Mouse (Mus musculus) liver, embryonic 13.5 days (tissue): ENCODE measurements at regions not wholly inside any gene's neighbourhood (a gene's known extent, or its start where the extent isn't known, plus 50 kb on each side); places are given as distances from the start of the nearest gene placed in this dataset.

Experiments
- ATAC-seq: fragments of 200-750 bp; cut with Nextera tagmentation; 2 replicates; pipeline ENCODE4 v1.8.0; 2017; ENCODE audit warnings: low read depth, mild to moderate bottlenecking, moderate number of reproducible peaks, moderate library complexity
- DNase-seq: peaks from one replicate; pipeline ENCODE4 v3.0.0; 2022
- H3K27ac ChIP-seq: fragments of 300-500 bp; sonication (generic); 2 replicates; pipeline ENCODE4 v1.5.1; 2015; ENCODE audit warnings: moderate library complexity, mild to moderate bottlenecking, inconsistent platforms
- H3K27me3 ChIP-seq: fragments of 300-500 bp; sonication (generic); 2 replicates; pipeline ENCODE4 v1.6.1; 2015; ENCODE audit warnings: mild to moderate bottlenecking, inconsistent platforms
- H3K36me3 ChIP-seq: fragments of 300-500 bp; sonication (generic); 2 replicates; pipeline ENCODE4 v1.6.1; 2015; ENCODE audit warnings: mild to moderate bottlenecking, inconsistent platforms
- H3K4me1 ChIP-seq: fragments of 300-500 bp; sonication (generic); replicated peaks from 2 replicates; pipeline ENCODE4 v1.6.1; 2015; ENCODE audit warnings: inconsistent platforms
- H3K4me2 ChIP-seq: fragments of 300-500 bp; sonication (generic); 2 replicates; pipeline ENCODE4 v1.6.1; 2015; ENCODE audit warnings: inconsistent platforms, mild to moderate bottlenecking, moderate library complexity
- H3K4me3 ChIP-seq: fragments of 300-500 bp; sonication (generic); replicated peaks from 2 replicates; pipeline ENCODE4 v1.5.1; 2015; ENCODE audit warnings: mild to moderate bottlenecking, inconsistent platforms
- H3K9ac ChIP-seq: fragments of 300-500 bp; sonication (generic); 2 replicates; pipeline ENCODE4 v1.6.1; 2015; ENCODE audit warnings: mild to moderate bottlenecking, inconsistent platforms
- H3K9me3 ChIP-seq: fragments of 300-500 bp; sonication (generic); replicated peaks from 2 replicates; pipeline ENCODE4 v1.6.1; 2016; ENCODE audit warnings: inconsistent platforms
- WGBS: fragments of 180-500 bp; shearing (Covaris S2); methylation state at CpG from one replicate; pipeline ENCODE4 v1.1.7; 2015; ENCODE audit not compliant: insufficient replicate concordance; 5-methylcytosine and 5-hydroxymethylcytosine counted together

- WGBS = 76% methylated on average over 6 of the region's 6 CpGs
- no peak overlapping the region for H3K27ac ChIP-seq
- ATAC-seq (no peak), DNase-seq (no peak)
- no peaks in the 10 kb centered on the region for H3K4me1 ChIP-seq
- no peak overlapping the region for H3K9ac ChIP-seq
- H3K4me2 ChIP-seq = no peak overlapping the region
- no peaks in the 10 kb centered on the region for H3K9me3 ChIP-seq
- no peak overlapping the region for H3K4me3 ChIP-seq
- no peaks in the 10 kb centered on the region for H3K36me3 ChIP-seq
- H3K27me3 ChIP-seq = no peaks in the 10 kb centered on the region
Measured at GRCm38 (mm10) chr10:17292331-17292730, 430.7 kb upstream of the Cited2 start.

- WGBS = 42% methylated on average over 3 of the region's 3 CpGs
- ATAC-seq (no peak), DNase-seq (no peak)
- no peak overlapping the region for H3K4me2 ChIP-seq
- H3K4me1 ChIP-seq = no peaks in the 10 kb centered on the region
- H3K27ac ChIP-seq = no peak overlapping the region
- no peak overlapping the region for H3K4me3 ChIP-seq
- no peak overlapping the region for H3K9ac ChIP-seq
- no peaks in the 10 kb centered on the region for H3K27me3 ChIP-seq
- H3K36me3 ChIP-seq = no peaks in the 10 kb centered on the region
- H3K9me3 ChIP-seq = no peaks in the 10 kb centered on the region
Measured at GRCm38 (mm10) chr10:17294440-17294839, 428.6 kb upstream of the Cited2 start.

DNA sequence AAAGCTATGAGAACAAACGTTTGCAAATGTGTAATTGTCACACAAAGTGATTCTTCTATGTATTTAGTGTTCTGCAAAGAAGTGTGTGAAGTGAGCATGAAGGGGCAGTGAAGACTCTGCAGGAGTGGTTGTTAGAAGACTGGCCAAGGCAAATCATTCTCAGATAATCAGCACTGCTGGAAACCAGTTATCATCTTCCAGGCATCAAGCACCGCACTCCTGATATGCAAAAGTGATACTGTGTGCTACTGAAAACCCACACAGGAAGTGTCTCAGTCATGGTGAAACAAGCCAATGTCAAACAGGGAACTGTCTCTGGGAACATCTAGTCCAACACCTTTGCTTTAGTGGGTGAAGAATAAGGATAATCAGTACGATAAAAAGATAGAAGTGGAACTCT lies 427.9 kb upstream of the Cited2 start:
- WGBS = 38% methylated on average over 3 of the region's 3 CpGs
- H3K9me3 ChIP-seq = no peaks in the 10 kb centered on the region
- H3K4me3 ChIP-seq = no peak overlapping the region
- H3K4me1 ChIP-seq = no peaks in the 10 kb centered on the region
- no peaks in the 10 kb centered on the region for H3K36me3 ChIP-seq
- no peak for DNase-seq
- no peaks in the 10 kb centered on the region for H3K27me3 ChIP-seq
- no peak overlapping the region for H3K27ac ChIP-seq
- no peak overlapping the region for H3K9ac ChIP-seq
- ATAC-seq = no peak
- H3K4me2 ChIP-seq = no peak overlapping the region

- H3K27me3 ChIP-seq = no peaks in the 10 kb centered on the region
- WGBS = 47% methylated on average over 6 of the region's 6 CpGs
- DNase-seq = no peak
- H3K4me3 ChIP-seq = no peak overlapping the region
- H3K27ac ChIP-seq = no peak overlapping the region
- no peaks in the 10 kb centered on the region for H3K36me3 ChIP-seq
- ATAC-seq = no peak
- H3K9me3 ChIP-seq = no peaks in the 10 kb centered on the region
- H3K9ac ChIP-seq = no peak overlapping the region
- no peak overlapping the region for H3K4me2 ChIP-seq
- H3K4me1 ChIP-seq = no peaks in the 10 kb centered on the region
Measured at GRCm38 (mm10) chr10:17299600-17299999, 423.4 kb upstream of the Cited2 start.

GRCm38 (mm10) chr10:17326724-17327123 lies 396.3 kb upstream of the Cited2 start:
- ATAC-seq (no peak), DNase-seq (no peak)
- H3K36me3 ChIP-seq = no peaks in the 10 kb centered on the region
- H3K9me3 ChIP-seq = no peaks in the 10 kb centered on the region
- WGBS = 62% methylated on average over 3 of the region's 3 CpGs
- H3K27ac ChIP-seq = no peak overlapping the region
- no peak overlapping the region for H3K9ac ChIP-seq
- no peaks in the 10 kb centered on the region for H3K27me3 ChIP-seq
- no peak overlapping the region for H3K4me3 ChIP-seq
- peaks cover under 1% of the 10 kb centered on the region; the same call in 1 of the 2 replicates for H3K4me1 ChIP-seq
- H3K4me2 ChIP-seq = no peak overlapping the region

GRCm38 (mm10) chr10:17330904-17331606 lies 392.0 kb upstream of the Cited2 start:
- Histone ChIP-seq H3K4me2 (peak overlapping the region; percentile 37), H3K4me3 (peak overlapping the region; percentile 12), H3K27me3 (no peaks in the 10 kb centered on the region), H3K36me3 (no peaks in the 10 kb centered on the region), H3K9me3 (no peaks in the 10 kb centered on the region), H3K4me1 (peaks cover 8% of the 10 kb centered on the region), H3K9ac (no peak overlapping the region), H3K27ac (no peak overlapping the region)
- ATAC-seq (no peak), DNase-seq (no peak)
- WGBS = 15% methylated on average over 6 of the region's 6 CpGs

DNA sequence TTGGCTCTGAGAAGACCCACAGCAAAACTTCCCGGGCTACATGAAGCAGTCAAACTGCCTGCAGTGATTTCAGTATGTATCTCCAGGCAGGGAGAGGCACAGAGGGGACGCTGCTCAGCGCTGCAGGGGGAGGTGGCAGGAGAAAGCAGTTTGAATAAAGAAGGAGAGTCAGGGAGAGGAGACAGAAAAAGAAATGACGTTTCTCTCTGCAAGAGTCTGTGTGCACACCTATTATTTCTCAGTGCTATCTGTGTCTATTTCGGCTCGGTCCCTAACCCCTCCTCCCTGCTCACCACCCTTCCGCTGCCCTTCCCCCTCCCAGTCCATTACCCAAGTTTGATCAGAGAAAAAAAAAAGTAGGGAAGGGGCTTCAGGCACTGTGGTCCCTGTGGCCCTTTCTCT lies 391.4 kb upstream of the Cited2 start:
- Histone ChIP-seq H3K27ac (no peak overlapping the region), H3K9me3 (no peaks in the 10 kb centered on the region), H3K4me2 (peak overlapping the region; percentile 37), H3K9ac (no peak overlapping the region), H3K36me3 (no peaks in the 10 kb centered on the region), H3K4me3 (peak overlapping the region; percentile 12), H3K27me3 (no peaks in the 10 kb centered on the region), H3K4me1 (peaks cover 8% of the 10 kb centered on the region)
- 2% methylated on average over 7 of the region's 7 CpGs for WGBS
- ATAC-seq (no peak), DNase-seq (no peak)

DNA sequence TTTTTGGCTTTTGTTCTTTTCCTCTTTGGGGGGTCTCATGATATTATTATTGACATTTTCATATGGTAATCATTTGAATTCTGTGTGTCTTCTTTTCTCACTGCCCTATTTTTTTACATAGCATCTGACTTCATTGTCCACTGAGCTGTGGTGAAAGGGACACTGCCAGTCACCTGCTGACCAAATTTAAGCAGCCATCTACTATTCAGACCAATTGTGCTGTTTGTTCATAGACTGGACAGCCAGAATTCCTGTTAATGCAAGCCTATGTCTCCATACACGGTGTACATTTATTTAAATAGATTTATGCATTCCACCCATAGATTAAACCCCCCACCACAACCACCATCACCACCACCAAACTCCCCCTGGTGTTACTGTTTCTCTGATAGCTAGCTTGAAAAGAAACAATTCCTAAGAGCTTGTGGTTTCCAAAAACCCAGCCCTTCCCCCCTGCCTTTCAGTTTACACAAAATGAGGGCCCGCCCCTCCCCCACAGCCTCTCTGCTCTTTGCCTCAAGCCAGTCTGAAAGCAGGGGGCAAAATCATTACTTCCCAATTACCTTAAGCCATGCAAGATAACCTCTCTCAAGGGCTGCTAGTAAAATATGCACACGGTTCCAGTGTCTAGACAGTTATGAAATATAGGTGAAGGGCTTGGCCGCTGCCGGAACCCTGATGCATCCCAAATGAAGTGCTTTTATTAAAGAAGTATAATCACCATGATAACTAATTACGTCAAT lies 390.8 kb upstream of the Cited2 start:
- ATAC-seq = no peak
- Histone ChIP-seq H3K4me3 (peak overlapping the region; percentile 12; the same call in 1 of the 2 replicates), H3K9me3 (no peaks in the 10 kb centered on the region), H3K4me2 (peak overlapping the region; percentile 37), H3K4me1 (peaks cover 8% of the 10 kb centered on the region), H3K9ac (no peak overlapping the region), H3K27ac (no peak overlapping the region), H3K36me3 (no peaks in the 10 kb centered on the region), H3K27me3 (no peaks in the 10 kb centered on the region)
- no peak for DNase-seq
- 44% methylated on average over 6 of the region's 6 CpGs for WGBS

DNA sequence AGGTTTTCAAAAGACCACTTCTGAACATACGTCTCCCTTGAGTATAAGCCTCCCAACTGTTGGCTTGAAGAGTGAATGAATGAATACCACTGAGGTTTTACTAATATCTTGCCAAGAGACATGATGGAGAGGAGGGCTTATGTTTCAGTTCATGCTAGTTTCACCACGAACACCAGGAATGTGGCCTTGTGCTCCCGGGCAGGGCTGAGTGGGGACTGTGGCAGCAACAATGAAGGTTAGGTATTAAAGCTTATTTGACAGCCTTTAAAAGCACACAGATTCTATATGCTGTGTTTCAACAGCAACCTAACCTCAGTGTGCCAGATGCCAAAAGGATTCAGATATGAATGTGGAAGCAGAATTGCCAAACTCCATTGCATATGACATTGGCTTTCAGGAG lies 390.0 kb upstream of the Cited2 start:
- no peak overlapping the region for H3K4me2 ChIP-seq
- no peak for DNase-seq
- WGBS = 54% methylated on average over 3 of the region's 3 CpGs
- no peak overlapping the region for H3K9ac ChIP-seq
- H3K36me3 ChIP-seq = no peaks in the 10 kb centered on the region
- no peaks in the 10 kb centered on the region for H3K9me3 ChIP-seq
- H3K4me1 ChIP-seq = peaks cover 8% of the 10 kb centered on the region
- no peak overlapping the region for H3K27ac ChIP-seq
- no peak overlapping the region for H3K4me3 ChIP-seq
- no peak for ATAC-seq
- H3K27me3 ChIP-seq = no peaks in the 10 kb centered on the region

GRCm38 (mm10) chr10:17333676-17334075 lies 389.3 kb upstream of the Cited2 start:
- Histone ChIP-seq H3K4me2 (no peak overlapping the region), H3K9ac (no peak overlapping the region), H3K36me3 (no peaks in the 10 kb centered on the region), H3K27ac (no peak overlapping the region), H3K4me3 (no peak overlapping the region), H3K9me3 (no peaks in the 10 kb centered on the region), H3K4me1 (peaks cover 8% of the 10 kb centered on the region), H3K27me3 (no peaks in the 10 kb centered on the region)
- ATAC-seq = no peak
- no peak for DNase-seq
- 38% methylated on average over 6 of the region's 6 CpGs for WGBS

- H3K27ac ChIP-seq = no peak overlapping the region
- WGBS = 63% methylated on average over 2 of the region's 2 CpGs
- no peaks in the 10 kb centered on the region for H3K9me3 ChIP-seq
- H3K27me3 ChIP-seq = no peaks in the 10 kb centered on the region
- no peak for ATAC-seq
- DNase-seq = no peak
- no peak overlapping the region for H3K4me2 ChIP-seq
- peaks cover 3% of the 10 kb centered on the region for H3K4me1 ChIP-seq
- H3K9ac ChIP-seq = no peak overlapping the region
- H3K36me3 ChIP-seq = no peaks in the 10 kb centered on the region
- no peak overlapping the region for H3K4me3 ChIP-seq
Measured at GRCm38 (mm10) chr10:17337217-17337616, 385.8 kb upstream of the Cited2 start.

DNA sequence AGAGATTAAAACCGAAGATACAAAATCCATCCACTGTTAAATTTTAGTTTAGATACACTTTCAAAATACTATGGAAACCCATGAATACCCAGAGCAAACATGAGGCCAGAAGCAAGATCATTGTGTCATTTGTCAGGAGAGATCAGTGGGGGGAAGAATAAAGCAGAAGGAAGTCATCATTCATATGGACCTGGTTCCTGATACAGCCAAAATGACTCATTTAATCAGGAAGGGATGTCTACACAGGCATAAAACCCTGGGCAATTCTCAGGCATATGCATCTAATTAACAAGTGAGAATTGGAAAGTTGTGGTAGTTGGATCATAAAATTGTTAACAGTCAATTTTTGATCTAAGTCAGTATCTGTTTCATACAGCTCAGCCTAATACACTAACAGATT lies 379.2 kb upstream of the Cited2 start:
- Histone ChIP-seq H3K27me3 (no peaks in the 10 kb centered on the region), H3K9ac (no peak overlapping the region), H3K4me2 (no peak overlapping the region), H3K36me3 (no peaks in the 10 kb centered on the region), H3K4me3 (no peak overlapping the region), H3K27ac (no peak overlapping the region), H3K4me1 (no peaks in the 10 kb centered on the region), H3K9me3 (no peaks in the 10 kb centered on the region)
- 78% methylated on average over 1 of the region's 1 CpGs for WGBS
- DNase-seq (no peak), ATAC-seq (no peak)
